Comparison of ENCODE assay signal across 21 mouse cellular contexts in genomic region chr16:94979499-94979898, GRCm38 (mm10). TPM values are rescaled to one million over a fixed set of nuclear protein-coding genes. Genes with fewer than 3 reads are reported as not detected.
DNase-seq lines count a peak whose midpoint lies in the region; ATAC-seq and TF ChIP-seq lines count a peak whose summit lies in the region.
"Had no signal": no experiment of that assay in that cellular context is flagged by ENCODE, and none has a peak within 500 bp of the region (broad histone marks: within the 10 kb centered on the region; RNA-seq: fewer than 3 reads in every experiment).

No protein-coding gene starts in this region.

- WGBS in kidney, embryonic 16.5 days = 43% methylated on average over 9 of the region's 9 CpGs

- DNase-seq in left cerebral cortex, postnatal 4 days = peak; percentile 73
- DNase-seq in left cerebral cortex, adult 2 months (ENCODE audit: extremely low spot score in 1 of 2, low spot score in 2 of 2) = no peak
- peak; percentile 62 to 69 for DNase-seq in cerebellum, postnatal 25 days
- DNase-seq in retina, postnatal 7 days (ENCODE audit: low read depth, low spot score) = peak; percentile 38
- no peak for DNase-seq in right cerebral cortex, adult 18-20 months
- DNase-seq in heart, postnatal 36 days = no peak
- no peak for DNase-seq in right cerebral cortex, postnatal 14 days
- DNase-seq: adrenal gland, adult 8-10 months; gastrocnemius, postnatal 14 days; heart, postnatal 4 days; liver, embryonic 13.5 days; thymus, postnatal 36 days had no signal

- H3K4me2 ChIP-seq in kidney, embryonic 16.5 days (replicated peaks; ENCODE audit: low read depth, low read length) = no peak overlapping the region
- H3K4me2 ChIP-seq: heart, embryonic 11.5 days; liver, embryonic 13.5 days; neural tube, embryonic 12.5 days had no signal

- no peaks in the 10 kb centered on the region for H3K27me3 ChIP-seq in kidney, embryonic 16.5 days (ENCODE audit: insufficient read depth, low read length)
- H3K27me3 ChIP-seq: liver, embryonic 13.5 days; neural tube, embryonic 12.5 days had no signal

- no peak overlapping the region for H3K9ac ChIP-seq in kidney, embryonic 16.5 days (replicated peaks; ENCODE audit: low read length)
- H3K9ac ChIP-seq: liver, embryonic 13.5 days; neural tube, embryonic 12.5 days had no signal

- H3K4me1 ChIP-seq in kidney, embryonic 16.5 days (ENCODE audit: insufficient read depth, low read length) = no peaks in the 10 kb centered on the region
- H3K4me1 ChIP-seq: liver, embryonic 13.5 days had no signal

- no peak for TF ChIP-seq CTCF in left cerebral cortex, adult 2 months (IDR thresholded peaks at IDR 0.05)

- intact Hi-C loops in left cerebral cortex, postnatal 4 days (cut with DNase I) = no loop called here
- intact Hi-C loops in left cerebral cortex, adult 2 months (cut with DNase I) = no loop called here
- intact Hi-C loops in heart, postnatal 36 days (cut with DNase I) = no loop called here

- ATAC-seq in kidney, embryonic 16.5 days (ENCODE audit: low FRiP score, low TSS enrichment) = peak; percentile 35; the same call in 1 of the 2 replicates
- ATAC-seq: CD4-positive, CD25-positive, alpha-beta regulatory T cell, adult 4 months had no signal

- H3K27ac ChIP-seq in left cerebral cortex, adult 2 months = no peak overlapping the region
- no peak overlapping the region for H3K27ac ChIP-seq in kidney, embryonic 16.5 days (ENCODE audit: low read length)
- H3K27ac ChIP-seq: liver, embryonic 13.5 days; neural tube, embryonic 12.5 days had no signal

- no peaks in the 10 kb centered on the region for H3K9me3 ChIP-seq in kidney, embryonic 16.5 days (ENCODE audit: low read length)
- H3K9me3 ChIP-seq: liver, embryonic 13.5 days; neural tube, embryonic 12.5 days had no signal

- no peak overlapping the region for H3K4me3 ChIP-seq in left cerebral cortex, adult 2 months
- no peak overlapping the region for H3K4me3 ChIP-seq in kidney, embryonic 16.5 days (ENCODE audit: low read length)
- H3K4me3 ChIP-seq: erythroblast, embryonic 14.5 days; liver, embryonic 13.5 days; neural tube, embryonic 12.5 days had no signal

- no peaks in the 10 kb centered on the region for H3K36me3 ChIP-seq in kidney, embryonic 16.5 days (ENCODE audit: insufficient read depth, low read length)
- H3K36me3 ChIP-seq: liver, embryonic 13.5 days; neural tube, embryonic 12.5 days had no signal

RNA-seq across cellular contexts. Expression of gene Kcnj6, which starts 18.0 kb away (rescaled TPM):
- total RNA-seq in left cerebral cortex, postnatal 4 days (2021) = 10 to 100 TPM; 31.4 to 34.2 TPM
- total RNA-seq in left cerebral cortex, adult 2 months (2021) = 10 to 100 TPM; 93.5 to 98.3 TPM
- 0.09 TPM in 1 of 2 replicates, not detected in the other for polyA plus RNA-seq in kidney, embryonic 16.5 days (2015; fragmentation: Nextera tagmentation; extraction: Ambion mirVana)
- not detected for total RNA-seq in heart, postnatal 36 days (2021)
- total RNA-seq: heart, postnatal 4 days; megakaryocyte, adult 5-6 weeks; MEL had no signal
- polyA plus RNA-seq: CD4-positive, CD25-positive, alpha-beta regulatory T cell, adult 4 months; liver, embryonic 13.5 days; lung, embryonic 16.5 days; spleen, adult 2 months had no signal

Comparison
In these comparisons a context has a peak if more than half of its experiments do, and no peak if none do; other contexts are left out.
1. DNase-seq: peak in left cerebral cortex, postnatal 4 days (single experiment), cerebellum, postnatal 25 days (2 of 2) and retina, postnatal 7 days (single experiment); none in left cerebral cortex, adult 2 months (0 of 2), right cerebral cortex, adult 18-20 months (single experiment), heart, postnatal 36 days (0 of 2) and right cerebral cortex, postnatal 14 days (single experiment).
2. RNA of gene Kcnj6, which starts 18.0 kb away (total RNA-seq): 93.5 to 98.3 TPM in left cerebral cortex, adult 2 months and 31.4 to 34.2 TPM in left cerebral cortex, postnatal 4 days; not detected in heart, postnatal 36 days; every median in the first group is over 10 times any median in the second.